Mouse (Mus musculus): ENCODE measurements around the gene Wdr62. TPM values are rescaled to one million over a fixed set of nuclear protein-coding genes. Genes with fewer than 3 reads are reported as not detected.
"Not testable (repeated sequence)": the region's sequence is repeated elsewhere in the genome, so short reads cannot be mapped to it uniquely, and the experiment has no call there.

The Wdr62 gene
- total RNA-seq, 2 experiments from 2014 or later: 1.0 to 1.1 TPM

GRCm38 (mm10) chr7:30219293-30220007, 60.8 kb downstream of the Wdr62 start:
- intact Hi-C loops (cut with DNase I): no loop called here
- peak; percentile 23 to 26 for DNase-seq (ENCODE audit: low spot score in 2 of 2)

GRCm38 (mm10) chr7:30217277-30217676, 62.9 kb downstream of the Wdr62 start:
- intact Hi-C loops (cut with DNase I): loop anchor here (2.0 kb wide), 1 partner anchor 36 kb away; no protein-coding TSS in a partner anchor
- DNase-seq (ENCODE audit: low spot score in 2 of 2): no peak

DNA sequence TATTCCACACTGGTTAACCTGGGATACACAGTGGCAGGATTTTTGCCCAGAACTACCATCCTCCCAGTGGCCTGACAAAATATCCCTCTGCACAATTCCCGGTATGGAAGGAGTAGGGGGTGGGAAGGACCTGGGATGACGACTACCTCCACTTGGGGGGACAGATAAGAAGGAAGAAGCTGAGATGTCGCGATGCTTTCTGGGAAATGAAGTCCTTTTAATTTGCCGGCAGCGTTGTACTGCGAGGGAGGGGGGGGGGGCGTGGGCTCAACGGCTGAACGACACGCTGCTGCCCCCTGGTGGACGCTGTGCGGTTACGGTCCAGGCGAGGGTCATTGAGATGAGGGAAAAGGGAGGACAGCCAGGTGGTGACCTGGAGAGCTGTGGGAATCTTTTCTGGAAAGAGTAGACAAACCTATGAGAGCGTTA, 63.5 kb downstream of the Wdr62 start:
- peak; percentile 56 to 58 for DNase-seq (ENCODE audit: low spot score in 2 of 2)
- intact Hi-C loops (cut with DNase I): loop anchor here (2.0 kb wide), 1 partner anchor 36 kb away; no protein-coding TSS in a partner anchor

GRCm38 (mm10) chr7:30215875-30216274, 64.3 kb downstream of the Wdr62 start:
- intact Hi-C loops (cut with DNase I): loop anchor here (2.0 kb wide), 1 partner anchor 35 kb away; no protein-coding TSS in a partner anchor
- DNase-seq (ENCODE audit: low spot score in 2 of 2): no peak

DNA sequence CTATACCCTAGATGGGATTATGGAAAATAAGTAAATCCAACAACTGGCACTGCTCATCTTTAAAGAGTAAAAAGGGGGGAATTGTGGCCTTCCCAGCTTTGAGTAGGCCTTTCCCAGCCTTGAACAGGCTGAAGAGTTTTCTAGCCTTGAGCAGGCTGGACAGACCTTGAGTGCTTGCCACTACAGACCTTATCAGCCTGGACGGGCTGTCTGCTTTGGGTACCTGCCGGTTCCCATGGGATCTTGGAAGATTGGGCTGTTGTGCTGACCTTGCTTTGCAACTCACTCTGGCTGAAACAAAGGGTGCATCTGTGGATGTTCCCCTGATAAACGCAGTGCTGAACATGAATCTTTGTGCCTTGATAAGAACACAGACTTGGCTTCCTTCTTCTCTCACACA, 66.3 kb downstream of the Wdr62 start:
- no peak for DNase-seq (ENCODE audit: low spot score in 2 of 2)
- intact Hi-C loops (cut with DNase I): no loop called here

- DNase-seq (ENCODE audit: low spot score in 2 of 2): no peak
- intact Hi-C loops (cut with DNase I): no loop called here
Measured at GRCm38 (mm10) chr7:30211025-30211424, 69.2 kb downstream of the Wdr62 start.

DNA sequence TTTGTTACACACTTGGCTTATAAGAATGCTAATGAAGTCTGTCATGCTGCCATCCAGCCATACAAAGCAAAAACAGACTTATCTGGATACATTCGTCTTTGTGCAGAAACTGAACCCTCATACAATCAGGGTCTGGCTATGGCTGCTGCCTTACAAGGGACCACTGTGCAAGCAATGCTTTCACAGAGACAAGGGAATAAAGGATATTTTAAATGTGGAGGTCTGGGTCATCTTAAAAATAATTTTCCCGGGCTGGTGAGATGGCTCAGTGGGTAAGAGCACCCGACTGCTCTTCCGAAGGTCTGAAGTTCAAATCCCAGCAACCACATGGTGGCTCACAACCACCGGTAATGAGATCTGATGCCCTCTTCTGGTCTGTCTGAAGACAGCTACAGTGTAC, 73.9 kb downstream of the Wdr62 start:
- not testable (repeated sequence) for DNase-seq (ENCODE audit: low spot score in 2 of 2)
- intact Hi-C loops (cut with DNase I): loop anchor here (10.0 kb wide), 1 partner anchor 192 kb away; no protein-coding TSS in a partner anchor

DNA sequence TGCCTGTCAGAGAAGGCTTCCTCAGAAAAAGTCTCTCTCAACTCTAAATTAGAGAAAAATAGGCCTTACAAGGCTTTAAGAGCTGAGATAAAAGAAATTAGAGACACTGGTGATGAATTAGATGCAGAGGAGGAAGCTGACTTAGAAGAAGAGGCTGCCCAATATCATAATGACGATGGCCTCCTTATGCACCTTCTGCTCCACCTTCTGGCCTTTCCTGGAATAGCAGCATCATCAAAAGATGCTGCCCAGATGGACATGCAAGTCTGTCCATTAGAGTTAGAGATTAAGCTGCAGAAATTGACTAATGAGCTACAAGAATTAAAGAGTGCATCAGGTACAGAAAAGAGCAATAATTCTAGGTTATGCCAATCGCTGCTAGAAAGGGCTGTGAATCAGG, 74.8 kb downstream of the Wdr62 start:
- intact Hi-C loops (cut with DNase I): loop anchor here (2.0 to 10.0 kb wide), 2 partner anchors 25 to 191 kb away; no protein-coding TSS in a partner anchor
- DNase-seq (ENCODE audit: low spot score in 2 of 2): no peak

GRCm38 (mm10) chr7:30204380-30204779, 75.8 kb downstream of the Wdr62 start:
- intact Hi-C loops (cut with DNase I): loop anchor here (2.0 to 10.0 kb wide), 2 partner anchors 24 to 190 kb away; no protein-coding TSS in a partner anchor
- DNase-seq (ENCODE audit: low spot score in 2 of 2): no peak

- intact Hi-C loops (cut with DNase I): loop anchor here (10.0 kb wide), 1 partner anchor 188 kb away; no protein-coding TSS in a partner anchor
- no peak for DNase-seq (ENCODE audit: low spot score in 2 of 2)
Measured at GRCm38 (mm10) chr7:30202895-30203690, 77.1 kb downstream of the Wdr62 start.

DNA sequence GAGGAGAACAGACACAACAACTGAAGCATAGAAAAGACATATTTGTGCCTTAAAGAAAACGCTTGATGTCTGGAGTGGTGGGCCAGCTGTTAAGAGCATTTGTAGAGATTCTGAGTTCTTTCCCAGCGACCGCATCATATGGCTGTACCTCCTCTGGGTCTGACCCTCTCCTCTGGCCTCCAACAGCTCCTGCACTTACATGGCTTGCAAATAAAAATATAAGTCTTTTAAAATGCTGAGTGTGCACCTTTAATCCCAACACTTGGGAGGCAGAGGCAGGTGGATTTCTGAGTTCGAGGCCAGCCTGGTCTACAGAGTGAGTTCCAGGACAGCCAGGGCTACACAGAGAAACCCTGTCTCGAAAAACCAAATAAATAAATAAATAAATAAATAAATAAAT, 79.6 kb downstream of the Wdr62 start:
- not testable (repeated sequence) for DNase-seq (ENCODE audit: low spot score in 2 of 2)
- intact Hi-C loops (cut with DNase I): loop anchor here (10.0 kb wide), 1 partner anchor 186 kb away; no protein-coding TSS in a partner anchor

GRCm38 (mm10) chr7:30200200-30200599, 80.0 kb downstream of the Wdr62 start:
- intact Hi-C loops (cut with DNase I): loop anchor here (10.0 kb wide), 1 partner anchor 185 kb away; no protein-coding TSS in a partner anchor
- DNase-seq (ENCODE audit: low spot score in 2 of 2): no peak

- intact Hi-C loops (cut with DNase I): loop anchor here (10.0 kb wide), 1 partner anchor 185 kb away; no protein-coding TSS in a partner anchor
- no peak for DNase-seq (ENCODE audit: low spot score in 2 of 2)
Measured at GRCm38 (mm10) chr7:30199498-30200139, 80.6 kb downstream of the Wdr62 start.

- peak; percentile 35 to 41 for DNase-seq (ENCODE audit: low spot score in 2 of 2)
- intact Hi-C loops (cut with DNase I): no loop called here
Measured at GRCm38 (mm10) chr7:30198481-30198971, 81.7 kb downstream of the Wdr62 start, which contains the start of gene Capns1. Gene Capns1 (minus strand): TSS chr7:30198811.

- no peak for DNase-seq (ENCODE audit: low spot score in 2 of 2)
- intact Hi-C loops (cut with DNase I): no loop called here
Measured at GRCm38 (mm10) chr7:30197592-30198129, 82.6 kb downstream of the Wdr62 start.

- intact Hi-C loops (cut with DNase I): no loop called here
- no peak for DNase-seq (ENCODE audit: low spot score in 2 of 2)
Measured at GRCm38 (mm10) chr7:30196171-30196570, 84.0 kb downstream of the Wdr62 start.

DNA sequence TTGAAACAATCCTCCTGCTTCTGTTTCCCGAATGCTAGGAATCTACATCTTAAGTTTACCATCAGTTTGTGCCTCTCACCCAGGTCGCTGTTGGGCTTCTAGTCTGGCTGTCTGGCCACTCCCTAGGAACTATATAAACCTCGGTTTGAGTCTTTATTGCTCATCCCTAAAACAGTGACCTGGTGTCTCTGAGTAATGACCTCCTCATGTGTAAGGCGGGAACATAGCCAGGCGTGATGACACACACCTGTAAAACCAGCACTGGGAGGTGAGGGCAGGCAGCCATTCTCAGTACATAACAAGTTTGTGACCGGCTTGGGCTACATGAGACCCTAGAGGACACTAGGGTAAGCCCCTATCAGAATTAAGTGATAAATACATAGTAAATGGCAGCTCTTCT, 84.8 kb downstream of the Wdr62 start:
- no peak for DNase-seq (ENCODE audit: low spot score in 2 of 2)
- intact Hi-C loops (cut with DNase I): no loop called here

DNA sequence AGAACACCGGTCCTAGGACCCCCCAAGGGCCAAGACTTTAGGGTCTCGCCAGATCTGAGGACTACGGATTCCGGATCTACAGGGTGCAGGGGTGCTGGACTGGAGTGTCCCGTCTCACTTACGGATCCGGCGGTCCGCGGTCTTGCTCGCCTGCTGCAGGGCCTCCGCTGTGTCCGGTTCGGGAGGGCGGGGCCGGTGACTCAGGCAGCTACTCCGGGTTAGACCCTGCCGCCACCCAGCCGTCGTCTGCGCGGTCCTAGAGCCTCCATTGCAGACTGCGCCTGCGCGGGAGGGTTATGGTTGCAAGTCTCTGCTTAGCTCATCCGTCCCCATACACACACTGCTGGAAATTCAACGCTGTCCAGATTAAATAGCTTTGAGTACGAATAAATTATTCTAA, 85.3 kb downstream of the Wdr62 start:
- intact Hi-C loops (cut with DNase I): no loop called here
- peak; percentile 91 to 93 for DNase-seq (ENCODE audit: low spot score in 2 of 2)
